Mouse (Mus musculus) heart, postnatal 0 days (tissue): ENCODE measurements at regions not wholly inside any gene's neighbourhood (a gene's known extent, or its start where the extent isn't known, plus 50 kb on each side); places are given as distances from the start of the nearest gene placed in this dataset.

ENCODE experiments used
- CTCF ChIP-seq: IDR thresholded peaks from 2 replicates; pipeline ENCODE4 v1.5.1; 2016; ENCODE audit warnings: antibody characterized with exemption, control low read depth, low read depth
- EP300 ChIP-seq: IDR thresholded peaks from 2 replicates; pipeline ENCODE4 v1.6.1; 2016; ENCODE audit warnings: antibody characterized with exemption, low read depth

- TF ChIP-seq EP300: no peak
- no peak for TF ChIP-seq CTCF
Measured at GRCm38 (mm10) chr6:133975951-133976350, 59.5 kb upstream of the Etv6 start.
